Mouse (Mus musculus) adrenal gland, postnatal 14 days (tissue): ENCODE results near the gene Syt5. TPM values are rescaled to one million over a fixed set of nuclear protein-coding genes. Genes with fewer than 3 reads are reported as not detected.
A peak's percentile ranks its signal among the peaks of the same experiment; 100 is the strongest.

Experiments used
- DNase-seq: peaks from one replicate; pipeline ENCODE4 v3.0.0; 2021; ENCODE audit warnings: mixed read lengths
- total RNA-seq: library from RNA; stranded (reverse); gene quantifications from 2 replicates; pipeline ENCODE4 v1.2.3, GENCODE M21; 2021

Gene Syt5
- total RNA-seq, 1 experiment from 2014 or later: 8.2 TPM

DNA sequence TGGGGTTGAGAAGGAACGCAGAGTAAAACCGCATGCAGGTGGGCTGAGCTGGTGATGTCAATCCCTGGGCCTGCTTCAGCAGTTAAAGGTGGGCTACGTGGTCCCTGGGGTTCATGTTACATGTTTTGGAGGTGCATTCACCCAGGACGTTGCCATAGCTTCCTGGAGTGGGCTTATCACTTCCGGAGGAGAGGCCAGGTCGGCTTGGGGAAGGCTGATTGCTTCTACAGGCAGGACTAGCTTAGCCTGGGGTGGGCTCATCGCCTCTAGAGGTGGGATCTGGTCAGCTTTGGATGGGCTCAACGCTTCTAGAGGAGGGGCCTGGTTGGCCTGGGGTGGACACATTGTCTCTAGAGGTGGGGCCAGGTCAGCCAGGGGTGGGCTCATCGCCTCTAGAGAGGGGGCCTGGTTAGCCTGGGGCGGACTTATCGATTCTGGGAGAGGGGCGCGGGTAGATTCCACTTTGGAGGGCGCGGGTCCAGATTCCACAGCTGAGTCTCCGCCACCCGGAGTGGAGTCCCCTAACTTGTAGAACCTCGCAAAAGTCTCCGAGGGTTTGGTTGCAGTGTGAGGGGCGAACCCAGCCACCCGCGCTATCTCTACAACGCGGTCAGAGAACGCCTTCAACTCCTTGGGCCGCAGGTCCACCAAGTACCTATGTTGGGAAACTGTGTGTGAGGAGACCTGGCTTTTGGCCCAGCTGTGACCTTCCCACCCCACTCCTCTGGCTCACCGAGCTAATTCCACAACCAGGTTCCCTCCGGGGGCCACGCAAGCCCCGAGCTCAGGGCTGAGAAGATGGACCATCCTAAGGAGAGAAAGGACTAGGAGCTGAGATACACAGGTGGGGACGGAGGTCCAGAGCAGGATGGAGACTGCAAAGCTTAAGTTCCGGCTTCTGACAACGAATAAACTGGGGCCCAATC is 23.9 kb downstream of the Syt5 start:
- no peak for DNase-seq

DNA sequence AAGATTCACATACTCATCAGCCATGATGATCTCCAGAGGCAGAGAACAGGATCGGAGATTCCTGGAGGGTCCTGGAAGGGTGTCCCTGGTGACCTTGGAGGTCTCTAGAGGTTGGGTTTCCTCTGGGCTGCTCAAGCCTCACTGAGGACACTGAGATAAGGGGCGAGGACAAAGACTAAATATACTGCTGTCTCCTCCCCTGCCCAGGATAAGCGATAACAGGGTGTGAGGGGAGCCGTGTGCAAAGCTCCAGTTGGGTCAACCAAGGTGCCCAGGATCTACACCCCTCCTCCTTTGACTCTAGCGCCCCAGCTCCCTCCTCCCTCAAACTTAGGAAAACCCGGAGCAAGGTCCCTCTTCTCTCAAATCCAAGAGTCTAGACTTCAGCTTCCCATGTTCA is 25.0 kb downstream of the Syt5 start:
- no peak for DNase-seq

DNA sequence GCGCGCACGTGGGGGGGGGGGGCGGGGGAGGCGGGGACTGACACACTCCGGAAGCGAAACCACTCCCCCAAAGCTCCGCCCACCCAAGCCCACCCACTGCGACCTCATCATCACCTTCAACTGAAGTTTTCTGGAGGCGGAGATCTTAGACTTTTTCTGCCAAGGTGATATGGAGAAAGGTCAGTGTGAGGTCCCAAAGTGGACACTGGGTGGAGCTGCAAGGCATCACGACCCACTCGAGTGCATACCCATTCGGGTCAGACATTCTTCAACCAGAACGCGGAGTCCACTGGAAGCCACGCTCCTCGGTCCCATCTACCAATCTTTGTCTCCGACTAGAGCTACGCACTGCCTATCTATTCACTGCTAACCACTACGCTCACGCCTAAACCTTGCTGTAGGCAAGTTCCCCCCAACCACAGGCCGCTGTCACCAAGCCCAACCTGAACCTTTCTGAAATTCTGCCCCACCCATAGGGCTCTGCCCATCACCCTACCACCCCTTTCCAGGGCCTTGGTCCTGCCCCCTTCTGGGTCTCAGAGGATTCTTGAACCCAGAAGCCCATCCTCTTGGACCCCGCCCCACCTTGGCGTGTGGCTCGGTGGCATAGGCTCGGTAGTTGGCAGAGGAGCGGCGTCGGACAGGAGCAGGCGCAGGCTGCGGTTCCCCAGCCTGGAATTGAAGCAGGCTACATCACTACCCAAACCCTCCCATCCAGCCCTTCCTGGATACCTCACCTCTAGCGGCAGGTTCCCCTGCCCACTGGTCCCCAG is 25.9 kb downstream of the Syt5 start:
- no peak for DNase-seq

DNA sequence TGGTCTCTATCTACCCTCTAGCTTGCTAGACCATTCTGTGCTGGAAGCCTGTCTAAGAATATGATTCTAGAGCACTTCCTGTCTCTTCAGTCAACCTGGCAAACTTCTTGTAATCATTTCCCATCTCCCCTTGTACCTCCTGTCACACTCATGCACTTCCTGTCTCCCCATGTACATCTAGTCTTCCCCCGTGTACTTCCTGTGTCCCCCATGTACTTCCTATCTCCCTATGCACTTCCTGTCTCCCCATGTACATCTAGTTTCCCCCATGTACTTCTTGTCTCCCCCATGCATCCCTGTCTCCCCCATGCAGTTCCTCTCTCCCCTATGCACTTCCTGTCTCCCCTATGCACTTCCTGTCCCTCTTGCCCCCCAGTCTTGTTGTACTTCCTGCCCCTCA is 28.9 kb downstream of the Syt5 start:
- no peak for DNase-seq

DNA sequence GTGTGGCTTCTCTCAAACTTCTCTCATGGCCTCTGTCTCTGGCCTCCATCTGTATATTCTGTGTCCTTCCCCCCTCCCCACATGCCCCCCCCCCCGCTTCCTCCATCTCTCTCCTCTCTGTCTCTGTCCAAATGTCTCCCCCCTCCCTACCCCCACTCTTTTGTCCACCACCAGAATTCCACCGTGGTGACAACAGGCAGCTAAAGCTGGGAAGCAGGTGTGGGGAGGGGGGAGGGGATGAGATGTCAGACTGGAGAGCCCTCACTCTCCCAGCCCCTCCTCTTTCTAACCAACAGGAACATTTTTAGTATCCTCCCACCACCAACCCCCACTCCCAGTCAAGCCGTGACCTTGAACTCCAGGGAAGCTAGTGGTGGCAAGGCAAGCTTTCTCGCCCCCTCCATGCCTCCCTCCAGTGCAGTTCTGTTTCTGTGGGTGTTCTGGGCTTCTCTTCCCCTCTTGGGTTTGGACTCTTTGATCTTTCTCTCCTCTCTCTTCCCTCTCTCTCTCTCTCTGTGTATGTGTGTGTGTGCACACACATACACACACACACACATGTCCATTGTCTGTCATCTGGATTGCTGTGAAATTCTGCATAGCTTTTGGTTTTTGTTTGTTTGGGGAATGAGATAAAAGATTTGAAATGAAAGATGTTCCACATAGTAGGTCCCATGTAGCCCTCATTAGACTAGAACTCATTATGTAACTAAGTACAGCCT is 30.9 kb downstream of the Syt5 start, which contains the start of gene Tnnt1:
Gene Tnnt1, minus strand, starts transcription at position 51 of the 719 bp plus-strand sequence.
- DNase-seq: no peak

DNA sequence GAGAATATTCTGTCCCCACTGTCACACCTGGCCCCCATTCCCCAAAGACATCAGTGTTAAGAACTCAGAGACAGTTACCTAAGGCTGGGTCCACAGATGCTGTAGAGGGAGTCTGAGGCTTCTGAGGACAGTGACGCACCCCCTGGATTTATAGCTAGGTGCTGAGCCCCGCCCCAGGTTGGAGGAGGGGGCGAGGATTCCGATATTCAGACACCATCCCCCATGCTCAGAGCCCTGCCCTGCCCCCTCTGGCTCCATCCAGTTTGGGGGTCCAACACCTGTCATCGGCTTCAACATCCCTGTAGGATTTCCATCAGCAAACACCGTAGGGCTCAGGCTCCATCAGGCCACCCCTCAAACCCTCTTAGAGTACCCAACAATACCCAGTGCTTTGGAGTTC is 31.5 kb downstream of the Syt5 start:
- DNase-seq: no peak

DNA sequence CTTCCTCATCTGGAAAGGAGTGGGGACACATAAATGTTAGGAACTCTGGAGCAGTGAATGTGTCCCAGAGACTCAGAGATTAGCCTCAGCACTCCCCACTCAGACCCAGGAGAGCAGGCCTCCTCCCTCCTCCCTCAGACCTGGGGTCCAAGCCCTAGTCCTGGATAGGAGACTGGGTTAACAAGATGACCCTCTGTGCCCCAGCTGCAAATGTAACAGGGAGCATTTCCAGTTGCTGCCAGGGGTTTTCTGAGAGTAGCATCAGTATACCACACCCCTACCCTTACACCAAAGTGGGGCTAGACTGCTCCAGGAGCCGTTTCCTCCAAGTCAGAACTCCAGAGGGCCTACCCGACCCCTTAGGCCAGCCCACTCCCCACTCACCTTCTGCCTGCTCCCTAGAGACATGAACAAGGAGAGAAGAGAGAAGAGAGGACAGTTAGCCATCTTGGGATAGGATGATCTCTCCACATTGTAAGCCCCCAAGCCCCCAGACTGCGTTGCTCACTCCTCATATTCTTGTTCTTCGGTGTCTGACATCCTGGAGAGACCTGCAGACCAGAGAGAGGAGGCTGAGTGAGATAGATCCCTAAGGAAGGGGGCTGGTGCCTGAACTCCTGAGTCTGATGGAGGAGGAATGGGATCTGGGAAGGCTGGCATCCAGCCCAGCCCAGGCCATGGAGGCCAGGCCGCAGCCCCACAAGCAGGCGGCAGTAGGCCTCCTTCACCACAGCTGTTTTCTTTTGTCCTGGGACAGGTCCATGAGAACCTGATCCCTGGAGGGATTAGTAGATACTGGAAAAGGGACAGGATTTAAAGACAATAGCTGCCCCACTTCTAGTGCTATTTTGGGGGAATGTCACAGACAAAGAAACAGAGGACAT is 33.3 kb downstream of the Syt5 start:
- no peak for DNase-seq

DNA sequence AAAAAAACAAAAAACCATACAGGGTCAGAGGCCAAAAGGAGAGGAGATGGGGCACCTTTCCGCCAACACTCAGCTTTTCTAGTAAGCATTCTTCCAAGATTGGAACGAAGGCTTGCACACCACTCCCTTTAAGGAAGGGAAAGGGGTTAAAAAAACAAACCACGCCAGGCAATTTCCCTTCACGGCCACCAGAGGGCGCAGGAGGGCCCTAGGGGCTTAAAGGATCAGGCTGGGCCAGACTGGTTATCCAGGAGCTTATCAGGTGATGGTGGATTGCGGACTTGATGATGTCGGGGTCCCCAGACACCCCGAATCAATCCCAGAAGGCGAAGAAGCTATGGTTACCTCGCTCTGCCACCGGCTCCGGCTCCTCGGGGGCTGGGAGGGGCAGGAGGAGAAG is 34.1 kb downstream of the Syt5 start:
- DNase-seq: peak; percentile 64

DNA sequence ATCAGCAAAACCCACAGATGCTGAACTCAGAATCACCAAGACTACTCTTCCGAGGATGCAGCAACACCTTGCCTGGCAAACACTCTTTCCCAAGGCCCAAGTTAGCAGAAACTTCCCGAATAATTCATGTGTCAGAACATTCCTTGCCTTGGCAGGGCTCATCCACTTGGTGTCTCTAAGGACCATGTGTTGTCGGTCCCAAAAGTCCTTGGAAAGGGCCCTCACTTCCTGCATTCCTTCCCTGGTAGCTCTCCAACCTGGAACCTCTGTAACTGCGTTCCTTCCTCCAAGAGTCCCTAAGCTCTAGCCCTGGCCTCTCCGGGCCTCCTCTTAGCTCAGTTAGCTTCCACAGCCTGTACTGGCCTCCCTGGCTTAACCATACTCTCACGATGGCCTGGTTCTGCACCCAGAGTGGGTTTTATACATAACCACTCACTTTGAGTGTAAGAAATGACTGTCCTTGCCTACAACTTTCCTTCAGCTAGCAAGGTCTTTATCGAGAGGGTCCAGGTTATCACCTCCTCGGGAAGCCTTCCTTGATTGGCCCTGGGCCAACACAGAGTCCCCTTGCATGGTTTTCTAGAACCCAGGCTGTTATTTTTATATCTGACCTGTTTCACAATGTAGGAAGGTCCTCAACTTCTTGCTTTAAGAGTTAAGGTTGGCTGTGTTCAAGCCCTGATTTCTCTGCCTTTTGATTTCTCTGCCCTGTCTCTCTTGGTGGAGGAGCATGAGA is 35.7 kb downstream of the Syt5 start:
- DNase-seq: peak; percentile 48

DNA sequence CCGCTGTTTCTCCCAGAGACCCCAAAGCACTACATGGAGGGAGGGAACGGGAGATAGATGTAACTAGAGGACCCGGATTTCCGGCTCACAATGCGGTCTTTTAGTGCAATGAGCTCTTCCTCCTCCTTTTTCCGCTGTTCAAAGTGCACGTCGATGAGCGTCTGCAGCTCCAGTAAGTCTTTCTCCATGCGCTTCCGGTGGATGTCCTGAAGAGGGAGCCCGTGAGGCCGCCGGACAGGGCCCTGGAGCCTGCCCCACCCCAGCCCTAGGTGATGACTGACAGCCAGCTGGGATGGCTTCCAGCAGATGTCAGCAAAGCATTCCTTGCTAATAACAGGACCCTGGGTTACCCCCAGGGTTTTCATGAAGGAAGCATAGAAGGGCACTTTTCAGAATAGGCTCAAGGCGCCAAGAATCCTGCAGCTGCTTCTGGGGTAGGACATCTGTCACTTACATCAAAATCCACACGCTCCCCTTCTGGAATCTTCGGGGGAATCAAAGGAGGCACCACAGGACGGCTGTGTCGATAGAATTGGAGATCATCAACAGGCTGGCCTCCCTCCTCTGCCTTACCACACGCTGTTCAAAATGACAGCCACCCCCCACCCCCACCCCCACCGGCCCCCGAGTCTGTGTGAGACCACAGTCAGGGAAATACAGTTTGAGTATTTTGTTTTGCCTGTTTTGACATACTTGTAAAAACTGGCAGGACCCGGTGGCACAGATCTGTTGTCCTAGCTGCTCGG is 37.3 kb downstream of the Syt5 start:
- DNase-seq: peak; percentile 87

DNA sequence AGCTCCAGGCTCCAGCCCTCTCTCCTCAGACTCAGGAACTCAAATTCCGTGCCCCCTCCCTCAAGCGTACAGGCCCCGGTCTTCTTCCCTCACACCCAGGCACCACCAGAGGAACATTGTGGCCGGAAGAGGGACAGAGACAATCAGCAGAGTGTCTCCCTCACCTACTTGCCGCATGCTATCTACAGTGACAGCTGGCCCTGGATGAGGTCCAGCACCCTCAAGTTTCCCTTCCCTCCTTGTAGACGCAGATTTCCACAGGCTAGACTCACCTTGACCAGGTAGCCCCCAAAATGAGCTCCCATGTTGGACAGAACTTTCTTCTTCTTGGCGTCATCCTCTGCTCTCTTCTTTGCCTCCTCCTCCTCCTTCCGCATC is 38.6 kb downstream of the Syt5 start:
- no peak for DNase-seq

DNA sequence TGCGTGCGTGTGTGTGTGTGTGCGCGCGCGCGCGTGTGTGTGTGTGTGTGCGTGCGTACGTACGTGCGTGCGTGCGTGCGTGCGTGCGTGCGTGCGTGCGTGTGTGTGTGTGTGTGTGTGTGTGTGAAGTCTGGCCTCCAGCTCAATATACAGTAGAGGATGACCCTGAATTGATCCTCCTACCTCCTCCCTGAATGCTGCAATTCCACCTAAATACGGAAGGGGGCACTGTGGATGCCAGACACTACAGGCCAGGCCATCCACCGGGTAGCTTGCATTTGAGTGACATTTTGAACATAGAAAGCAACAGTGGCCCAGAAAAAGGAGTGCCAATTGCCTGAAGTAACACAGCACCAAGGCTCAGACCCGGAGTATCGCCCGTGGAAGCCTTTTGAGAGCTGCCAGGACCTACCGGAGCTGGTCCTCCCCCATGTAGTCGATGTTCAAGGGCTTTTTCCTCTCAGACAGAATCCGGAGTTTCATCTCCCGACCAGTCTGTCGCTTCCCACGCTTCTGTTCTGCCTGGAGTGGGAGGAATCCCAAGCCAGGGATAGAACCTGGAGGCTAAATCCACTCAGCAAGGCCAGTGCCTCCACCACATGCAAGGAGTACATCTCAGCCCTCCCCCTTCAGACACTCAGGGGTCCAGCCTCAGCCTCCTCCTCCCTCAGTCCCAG is 39.1 kb downstream of the Syt5 start:
- no peak for DNase-seq

DNA sequence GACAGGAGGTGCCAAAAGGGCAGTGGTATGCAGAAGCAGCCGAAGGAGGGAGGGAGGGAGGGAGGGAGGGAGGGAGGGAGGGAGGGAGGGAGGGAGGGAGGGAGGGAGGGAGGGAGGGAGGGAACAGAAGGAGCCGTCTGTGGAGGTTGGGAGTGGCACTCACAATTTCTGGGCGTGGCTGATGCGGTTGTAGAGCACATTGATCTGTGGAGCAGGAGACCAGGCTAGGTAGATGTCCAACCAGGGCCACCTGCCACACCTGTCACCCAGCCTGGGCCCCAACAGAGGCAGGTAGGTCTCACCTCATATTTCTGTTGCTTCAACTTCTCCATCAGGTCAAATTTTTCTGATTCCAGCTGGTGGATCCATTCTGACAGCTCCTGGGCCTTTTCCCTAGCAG is 40.1 kb downstream of the Syt5 start:
- no peak for DNase-seq

DNA sequence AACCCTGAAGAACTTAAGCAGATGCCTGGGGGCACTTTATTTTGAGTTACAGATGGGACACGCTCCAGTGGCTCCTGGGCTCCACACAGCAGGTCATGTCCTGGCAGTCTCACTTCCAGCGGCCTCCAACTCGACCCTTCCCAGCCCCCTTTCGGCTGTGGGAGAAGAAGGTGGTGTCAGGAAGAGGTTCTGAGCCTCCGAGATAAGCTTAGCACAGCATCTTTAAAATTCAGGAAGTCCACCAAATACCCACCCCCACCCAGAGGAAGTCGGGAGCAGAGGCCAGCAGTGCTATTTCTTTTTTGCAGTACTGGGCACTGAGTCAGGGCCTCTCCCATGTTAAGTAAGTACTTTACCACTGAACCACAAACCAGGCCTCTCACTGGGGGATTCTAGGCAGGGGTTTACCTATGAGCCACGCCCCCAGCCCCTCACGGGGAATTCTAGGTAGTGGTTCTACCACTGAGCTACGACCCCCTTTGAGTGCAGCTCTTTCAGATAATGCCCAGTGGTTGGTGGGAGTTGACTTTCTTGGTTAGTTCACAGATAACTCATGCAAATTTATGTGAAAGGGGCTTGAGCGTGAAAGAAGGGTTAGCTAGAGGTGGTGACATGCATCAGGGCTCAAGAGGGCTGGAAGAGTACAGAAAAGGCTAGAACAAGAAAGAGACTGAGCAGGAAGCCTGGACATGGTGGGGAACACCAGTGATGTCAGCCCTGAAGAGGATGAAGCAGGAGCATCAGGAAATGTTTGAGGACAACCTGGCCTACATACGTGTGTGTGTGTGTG is 42.5 kb downstream of the Syt5 start:
- no peak for DNase-seq

DNA sequence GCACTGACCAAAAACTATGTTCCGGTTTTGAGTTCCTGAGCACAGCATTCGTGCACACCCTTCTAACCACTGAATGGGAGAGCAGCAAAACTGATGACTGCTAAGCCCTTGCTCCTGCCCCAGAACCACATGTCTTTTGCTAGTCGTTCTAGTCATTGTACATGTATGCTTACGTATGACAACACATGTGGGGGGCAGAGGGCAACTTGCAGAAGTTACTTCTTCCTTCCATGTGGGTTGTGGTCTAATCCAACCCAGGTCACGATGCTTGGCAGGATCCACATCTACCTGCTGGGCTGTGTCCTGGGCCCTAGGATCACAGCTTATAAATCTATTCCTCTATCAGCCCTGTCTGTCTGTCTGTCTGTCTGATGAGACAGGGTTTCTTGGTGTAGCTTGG is 43.5 kb downstream of the Syt5 start:
- no peak for DNase-seq

DNA sequence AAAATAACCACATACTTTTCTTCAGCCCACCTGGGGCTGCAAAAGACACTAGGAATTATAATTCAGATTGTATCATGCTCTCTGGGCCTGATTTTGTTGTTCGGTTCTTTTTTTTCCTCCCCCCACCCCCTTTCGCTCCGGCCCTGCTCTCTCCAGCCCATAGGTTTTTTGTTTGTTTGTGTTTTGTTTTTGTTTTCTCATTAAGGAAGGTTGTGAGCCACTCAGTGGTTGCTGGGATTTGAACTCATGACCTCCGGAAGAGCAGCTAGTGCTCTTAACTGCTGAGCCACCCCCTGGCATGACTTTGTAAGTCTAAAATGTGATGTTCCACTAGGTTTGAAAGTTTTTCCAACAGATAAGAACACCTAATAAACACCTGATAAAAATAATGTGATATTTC is 44.2 kb downstream of the Syt5 start:
- DNase-seq: no peak

DNA sequence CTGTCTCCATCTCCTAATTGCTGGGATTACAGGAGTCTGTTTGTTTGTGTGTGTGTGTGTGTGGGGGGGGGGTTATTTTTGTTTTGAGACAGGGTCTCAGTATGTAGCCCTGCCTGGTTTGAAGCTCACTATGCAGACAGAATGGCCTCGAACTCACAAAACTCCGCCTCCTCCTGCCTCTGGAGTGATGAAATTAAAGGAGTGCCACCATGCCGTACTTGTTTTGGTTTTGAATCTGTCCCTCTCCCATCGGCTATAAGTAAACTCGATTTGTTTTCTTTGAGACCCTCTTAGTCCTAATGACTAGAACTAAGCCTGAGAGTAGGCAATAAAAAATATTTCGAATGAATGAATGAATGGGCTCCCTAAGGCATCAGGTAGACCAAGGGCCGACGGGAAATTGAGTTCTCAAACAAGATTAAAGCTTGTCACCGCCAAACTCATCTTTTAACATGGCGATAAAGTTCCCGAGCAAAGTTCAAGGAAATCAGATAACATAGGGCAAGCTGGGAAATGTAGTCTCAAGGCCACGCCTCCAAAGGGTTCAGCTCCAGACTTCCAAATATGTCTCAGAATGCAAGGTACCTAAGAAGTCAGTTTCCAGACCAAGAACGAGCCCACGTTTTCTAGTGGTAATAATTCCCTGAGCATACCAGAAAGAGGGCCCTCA is 44.8 kb downstream of the Syt5 start:
- peak; percentile 59 for DNase-seq
